Mouse (Mus musculus): ENCODE results near the gene Sik3. TPM values are rescaled to one million over a fixed set of nuclear protein-coding genes. Genes with fewer than 3 reads are reported as not detected.

Gene Sik3
- total RNA-seq, 4 experiments from 2014 or later = 66.2 to 77.3 (median 70.0) TPM

GRCm38 (mm10) chr9:46016417-46016816 is 3.8 kb downstream of the Sik3 start:
- no peak for DNase-seq

DNA sequence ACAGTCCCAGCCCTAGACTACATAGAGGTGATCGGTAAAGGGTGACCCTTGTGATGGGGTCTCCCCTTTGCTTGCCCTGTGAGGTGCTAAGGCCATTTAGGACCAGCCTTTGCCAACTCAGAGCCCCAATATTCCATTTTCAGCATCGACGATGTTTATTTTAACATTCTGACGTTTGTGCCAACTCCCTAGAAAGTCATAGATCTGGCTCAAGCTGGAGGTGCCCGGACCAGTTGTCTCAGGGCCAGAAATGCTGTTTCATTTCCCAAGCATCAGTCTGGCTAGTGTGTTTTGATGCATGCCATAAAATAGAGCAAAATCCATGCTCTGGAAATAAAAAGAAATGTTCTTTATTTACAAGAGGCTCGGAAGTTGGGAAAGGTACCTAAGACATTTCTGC is 5.7 kb downstream of the Sik3 start:
- no peak for DNase-seq

DNA sequence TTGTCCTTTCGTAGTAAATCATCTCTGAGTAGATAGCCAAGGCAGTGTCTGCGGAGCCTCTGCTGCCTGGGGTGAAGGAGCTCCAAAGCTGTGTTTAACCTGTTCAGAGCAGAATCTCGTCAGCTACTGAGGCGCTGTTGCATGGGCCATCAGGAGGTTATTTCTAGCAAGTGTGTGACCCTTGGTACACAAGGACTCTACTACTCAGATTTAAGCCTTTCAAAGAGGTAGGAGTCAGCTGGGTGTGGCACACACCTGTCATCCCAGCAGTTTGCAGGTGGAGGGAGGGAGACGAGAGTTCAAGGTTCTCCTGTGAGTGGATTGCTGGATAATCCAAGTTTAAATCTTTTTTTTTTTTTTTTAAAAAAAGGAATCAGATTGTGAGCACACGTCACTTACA is 7.4 kb downstream of the Sik3 start:
- no peak for DNase-seq

- DNase-seq = peak; percentile 45
Measured at GRCm38 (mm10) chr9:46023591-46023990, 11.0 kb downstream of the Sik3 start.

GRCm38 (mm10) chr9:46026058-46026849 is 13.6 kb downstream of the Sik3 start:
- no peak for DNase-seq

DNA sequence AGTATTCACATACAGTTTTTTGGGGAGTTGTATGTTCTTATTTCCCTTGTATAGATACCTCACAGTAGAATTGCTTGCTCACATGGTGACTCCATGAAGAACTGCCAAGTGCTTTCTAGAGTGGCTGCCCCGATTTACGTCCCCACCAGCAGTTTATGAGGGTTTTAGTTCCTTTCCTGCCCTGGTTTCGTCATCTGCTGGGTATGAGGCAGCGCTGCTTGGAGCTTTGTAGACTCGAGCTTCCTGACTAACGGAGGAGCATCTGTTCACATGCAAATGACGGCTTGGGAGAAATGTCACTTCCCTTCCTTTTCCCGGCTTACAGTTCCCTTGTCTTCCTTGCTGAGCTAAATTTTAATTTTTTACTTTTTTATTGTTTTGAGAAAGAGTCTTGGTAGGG is 15.4 kb downstream of the Sik3 start:
- no peak for DNase-seq

- DNase-seq = no peak
Measured at GRCm38 (mm10) chr9:46029534-46029933, 16.9 kb downstream of the Sik3 start.

DNA sequence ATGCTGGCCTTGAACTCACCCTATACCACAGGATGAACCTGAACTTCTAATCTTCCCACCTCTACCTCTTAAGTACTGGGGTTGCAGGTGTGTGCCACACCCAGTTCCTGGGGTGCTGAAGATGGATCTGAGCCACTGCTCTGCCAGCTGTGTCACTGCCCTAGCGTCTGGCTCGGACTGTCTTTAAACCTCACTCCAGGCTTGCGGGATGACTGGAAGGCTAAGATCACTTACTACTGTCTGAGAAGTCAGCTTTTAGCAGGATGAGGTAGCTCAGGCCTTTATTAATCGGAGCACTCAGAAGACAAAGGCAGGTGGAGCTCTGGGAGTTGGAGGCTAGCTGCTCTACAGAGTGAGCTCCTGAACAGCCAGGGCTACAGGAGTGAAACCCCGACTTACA is 17.6 kb downstream of the Sik3 start:
- no peak for DNase-seq

GRCm38 (mm10) chr9:46030968-46031367 is 18.3 kb downstream of the Sik3 start:
- no peak for DNase-seq

- DNase-seq = no peak
Measured at GRCm38 (mm10) chr9:46032190-46032589, 19.6 kb downstream of the Sik3 start.

GRCm38 (mm10) chr9:46033058-46033457 is 20.4 kb downstream of the Sik3 start:
- DNase-seq = no peak

- DNase-seq = no peak
Measured at GRCm38 (mm10) chr9:46033862-46034261, 21.2 kb downstream of the Sik3 start.

GRCm38 (mm10) chr9:46035290-46035871 is 22.8 kb downstream of the Sik3 start:
- no peak for DNase-seq

- no peak for DNase-seq
Measured at GRCm38 (mm10) chr9:46036881-46037280, 24.3 kb downstream of the Sik3 start.

DNA sequence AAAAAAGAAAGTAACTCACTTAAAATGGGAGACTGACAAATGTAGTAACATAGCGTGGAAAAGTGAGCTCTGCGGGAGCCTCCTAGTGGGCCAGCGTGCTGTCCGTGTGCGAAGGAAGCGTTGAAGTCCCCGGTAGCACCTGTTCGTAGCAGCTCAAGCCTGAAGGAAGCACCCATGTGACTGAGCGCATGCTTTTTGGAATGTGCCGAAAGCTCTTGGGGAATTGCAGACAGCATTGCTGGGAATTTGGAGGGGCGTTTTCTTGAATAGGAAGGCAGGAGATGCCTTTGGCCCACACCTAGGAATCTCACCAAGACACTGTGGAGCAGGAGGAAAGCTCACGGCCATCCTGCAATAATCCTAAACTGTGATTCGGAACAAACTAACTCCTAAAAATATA is 26.2 kb downstream of the Sik3 start:
- no peak for DNase-seq

DNA sequence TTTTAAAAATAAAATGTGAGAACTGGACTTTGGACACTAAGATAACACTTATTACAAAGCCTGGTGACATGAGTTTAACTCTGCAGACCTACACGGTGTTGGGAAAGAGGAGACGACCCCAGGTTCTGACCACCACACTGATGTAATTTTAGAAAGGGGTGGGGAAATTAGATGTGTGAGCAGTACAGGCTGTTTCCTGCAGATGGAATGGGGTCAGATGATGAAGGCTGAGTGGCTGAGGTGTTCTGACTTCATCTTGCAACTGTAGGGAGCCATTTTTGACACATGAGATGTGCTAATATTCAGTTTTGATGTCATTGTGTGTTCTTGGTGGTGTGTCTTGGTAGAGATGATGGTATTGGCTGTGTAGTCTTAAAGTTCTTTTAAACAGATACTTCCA is 28.6 kb downstream of the Sik3 start:
- DNase-seq = no peak

GRCm38 (mm10) chr9:46042387-46042786 is 29.8 kb downstream of the Sik3 start:
- no peak for DNase-seq

- no peak for DNase-seq
Measured at GRCm38 (mm10) chr9:46043626-46044025, 31.0 kb downstream of the Sik3 start.

DNA sequence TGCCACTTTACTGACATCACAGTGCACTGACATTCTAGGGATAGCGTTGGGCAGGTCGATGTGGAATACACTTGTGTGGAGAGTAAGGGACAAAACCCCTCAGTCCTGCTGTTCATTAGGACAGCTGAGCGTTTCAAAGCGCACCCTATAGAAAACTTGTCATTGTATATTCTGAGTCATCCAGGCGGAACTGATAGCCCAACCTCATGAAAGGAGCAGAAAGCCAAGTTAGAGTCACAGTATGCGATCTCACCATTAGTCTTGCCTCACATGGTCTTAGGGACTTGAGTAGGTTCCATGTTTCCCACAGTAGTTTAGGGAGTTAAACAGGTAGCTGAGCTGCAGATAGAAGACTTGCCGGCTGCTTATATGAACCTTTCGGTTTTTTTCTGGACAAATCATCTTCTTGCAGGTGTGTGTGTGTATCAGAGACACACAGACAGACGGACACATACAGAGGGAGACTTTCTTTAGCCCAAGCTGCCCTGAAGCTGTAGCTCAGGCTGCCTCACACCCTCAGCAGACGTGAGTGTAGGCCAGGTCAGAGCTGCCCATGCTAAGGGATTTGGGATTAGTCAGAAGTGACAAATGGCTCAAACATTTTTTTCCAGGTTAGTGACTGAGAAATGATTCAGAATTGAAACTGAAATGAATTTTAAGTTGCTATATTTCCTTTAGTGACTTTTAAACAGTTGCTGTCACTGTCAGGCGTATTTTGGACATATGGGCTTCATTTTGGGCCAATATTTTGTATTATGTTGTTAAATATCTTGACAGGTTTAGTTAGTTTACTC is 34.3 kb downstream of the Sik3 start:
- no peak for DNase-seq

DNA sequence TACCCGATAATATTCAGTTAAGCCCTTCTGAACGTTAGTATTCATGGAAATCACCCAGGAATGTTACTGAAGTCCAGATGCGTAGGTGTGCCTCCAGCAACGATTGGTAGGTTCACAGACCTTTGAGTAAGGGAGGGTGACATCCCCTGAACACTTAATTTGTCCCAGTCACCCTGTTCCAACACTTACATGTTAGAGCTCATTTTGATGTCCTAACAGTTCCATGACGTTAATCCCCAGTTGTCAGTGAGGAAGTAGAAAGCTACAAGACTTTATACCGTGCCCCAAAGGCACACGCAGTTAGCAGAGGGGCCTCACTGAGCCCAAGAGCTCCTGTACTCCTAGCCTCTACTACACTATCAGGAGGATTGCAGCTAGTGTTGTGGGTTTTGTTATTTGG is 36.9 kb downstream of the Sik3 start:
- DNase-seq = no peak

DNA sequence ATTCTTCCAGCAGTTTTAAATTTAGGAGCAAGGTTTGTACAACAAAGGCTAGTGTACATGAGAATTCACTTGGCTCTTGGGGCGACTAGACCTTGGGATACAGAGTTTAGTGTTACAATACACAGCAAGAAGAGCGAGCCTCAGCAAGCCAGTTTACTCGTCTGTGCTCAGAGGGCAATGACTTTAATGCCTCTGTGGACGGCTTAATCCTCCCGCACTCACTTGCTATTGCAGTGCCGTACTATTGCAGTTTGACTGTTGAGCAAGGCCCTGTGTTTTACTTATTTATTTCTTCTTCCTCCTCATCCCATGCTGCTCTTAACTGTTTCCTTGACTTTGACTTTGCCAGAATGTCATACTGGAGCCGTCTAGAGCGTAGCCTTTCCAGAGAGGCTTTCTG is 37.6 kb downstream of the Sik3 start:
- no peak for DNase-seq

- DNase-seq = no peak
Measured at GRCm38 (mm10) chr9:46053014-46053666, 40.5 kb downstream of the Sik3 start.

DNA sequence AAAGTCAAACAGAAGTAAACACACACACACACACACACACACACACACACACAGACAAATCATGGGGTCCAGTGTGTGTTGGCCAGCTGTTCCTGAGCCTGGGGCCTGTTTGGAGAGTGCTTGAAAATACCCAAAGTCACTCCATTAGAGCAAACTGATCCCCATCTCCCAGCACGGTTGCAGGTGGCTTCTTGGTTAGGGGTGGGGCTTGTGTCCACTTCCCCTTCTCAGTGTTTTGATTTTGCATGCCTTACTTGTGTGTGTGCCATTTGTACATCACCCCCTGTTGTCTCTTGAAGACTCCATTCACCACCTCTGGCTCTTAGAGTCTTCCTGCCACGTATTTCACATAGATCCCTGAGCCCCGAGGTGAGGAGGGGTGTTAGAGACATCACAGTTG is 45.4 kb downstream of the Sik3 start:
- DNase-seq = no peak

Measured in adrenal gland, adult 8-10 months (tissue).